16 mouse cellular contexts compared by ENCODE assay signal in genomic region chr10:63950867-63951266, GRCm38 (mm10). TPM values are rescaled to one million over a fixed set of nuclear protein-coding genes. Genes with fewer than 3 reads are reported as not detected.
DNase-seq lines count a peak whose midpoint lies in the region; ATAC-seq and TF ChIP-seq lines count a peak whose summit lies in the region.
"Had no signal": no experiment of that assay in that cellular context is flagged by ENCODE, and none has a peak within 500 bp of the region (broad histone marks: within the 10 kb centered on the region; RNA-seq: fewer than 3 reads in every experiment).

No protein-coding gene starts in this region.

- no peak overlapping the region for H3K27ac ChIP-seq in lung, embryonic 15.5 days
- H3K27ac ChIP-seq in kidney, adult 2 months (ENCODE audit: insufficient read depth, low read depth, low read length), result no peak overlapping the region
- H3K27ac ChIP-seq in stomach, postnatal 0 days (replicated peaks), result no peak overlapping the region
- no peak overlapping the region for H3K27ac ChIP-seq in intestine, postnatal 0 days (ENCODE audit: low read depth, low read length)
- H3K27ac ChIP-seq: liver, embryonic 14.5 days; neural tube, embryonic 13.5 days had no signal

- no peak overlapping the region for H3K4me3 ChIP-seq in lung, embryonic 15.5 days
- no peak overlapping the region for H3K4me3 ChIP-seq in kidney, adult 2 months (ENCODE audit: insufficient read depth, low read depth, low read length)
- H3K4me3 ChIP-seq in stomach, postnatal 0 days (ENCODE audit: low read depth, low read length), result no peak overlapping the region
- H3K4me3 ChIP-seq in intestine, postnatal 0 days (ENCODE audit: low read depth, low read length), result no peak overlapping the region
- H3K4me3 ChIP-seq: erythroblast, embryonic 14.5 days; neural tube, embryonic 13.5 days had no signal

- no peak for TF ChIP-seq POLR2A in kidney, adult 2 months (IDR thresholded peaks at IDR 0.05; ENCODE audit: low read depth, low read length)

- TF ChIP-seq EP300 in stomach, postnatal 0 days (optimal IDR thresholded peaks at IDR 0.05), result no peak

- WGBS in lung, embryonic 15.5 days, result 52% methylated on average over 8 of the region's 8 CpGs
- WGBS in kidney, adult 2 months, result 25% methylated on average over 8 of the region's 8 CpGs
- WGBS in stomach, postnatal 0 days, result 33% methylated on average over 8 of the region's 8 CpGs
- 48% methylated on average over 8 of the region's 8 CpGs for WGBS in intestine, postnatal 0 days

- no peaks in the 10 kb centered on the region for H3K36me3 ChIP-seq in lung, embryonic 15.5 days
- H3K36me3 ChIP-seq in kidney, adult 2 months (ENCODE audit: control insufficient read depth, insufficient read depth, low read length), result no peaks in the 10 kb centered on the region
- no peaks in the 10 kb centered on the region for H3K36me3 ChIP-seq in stomach, postnatal 0 days (ENCODE audit: control insufficient read depth, insufficient read depth, low read length)
- H3K36me3 ChIP-seq in intestine, postnatal 0 days (ENCODE audit: control insufficient read depth, insufficient read depth), result no peaks in the 10 kb centered on the region
- H3K36me3 ChIP-seq: neural tube, embryonic 13.5 days had no signal

- no peaks in the 10 kb centered on the region for H3K27me3 ChIP-seq in lung, embryonic 15.5 days
- H3K27me3 ChIP-seq in kidney, adult 2 months (replicated peaks; ENCODE audit: control insufficient read depth, insufficient read depth, low read length), result no peaks in the 10 kb centered on the region
- no peaks in the 10 kb centered on the region for H3K27me3 ChIP-seq in stomach, postnatal 0 days (ENCODE audit: control insufficient read depth, insufficient read depth, low read length)
- H3K27me3 ChIP-seq in intestine, postnatal 0 days (replicated peaks; ENCODE audit: control insufficient read depth, insufficient read depth, low read length), result no peaks in the 10 kb centered on the region
- H3K27me3 ChIP-seq: neural tube, embryonic 13.5 days had no signal

- H3K4me2 ChIP-seq in lung, embryonic 15.5 days, result no peak overlapping the region
- H3K4me2 ChIP-seq in stomach, postnatal 0 days (replicated peaks; ENCODE audit: low read depth), result no peak overlapping the region
- H3K4me2 ChIP-seq in intestine, postnatal 0 days (replicated peaks; ENCODE audit: low read depth), result no peak overlapping the region
- H3K4me2 ChIP-seq: neural tube, embryonic 13.5 days had no signal

- 0 out of 2 replicates have a peak, but pooled peaks have one; percentile 31 for ATAC-seq in lung, embryonic 15.5 days (ENCODE audit: borderline replicate concordance, extremely low read depth, low FRiP score, low TSS enrichment)
- ATAC-seq in stomach, postnatal 0 days (ENCODE audit: low FRiP score, low TSS enrichment), result peak; percentile 86
- ATAC-seq in intestine, postnatal 0 days, result no peak
- no peak for ATAC-seq in activated CD4-positive, CD25-positive, alpha-beta regulatory T cell, adult 4 months
- ATAC-seq: inflammation-experienced regulatory T-cells, adult 6 months had no signal

- no peaks in the 10 kb centered on the region for H3K4me1 ChIP-seq in lung, embryonic 15.5 days
- H3K4me1 ChIP-seq in kidney, adult 2 months (ENCODE audit: control insufficient read depth, insufficient read depth, low read length), result no peaks in the 10 kb centered on the region
- H3K4me1 ChIP-seq in stomach, postnatal 0 days (replicated peaks; ENCODE audit: control insufficient read depth, insufficient read depth), result no peaks in the 10 kb centered on the region
- H3K4me1 ChIP-seq in intestine, postnatal 0 days (replicated peaks; ENCODE audit: control insufficient read depth, insufficient read depth, low read length), result no peaks in the 10 kb centered on the region

- no peaks in the 10 kb centered on the region for H3K9me3 ChIP-seq in lung, embryonic 15.5 days
- H3K9me3 ChIP-seq in stomach, postnatal 0 days (ENCODE audit: control insufficient read depth, low read length), result no peaks in the 10 kb centered on the region
- H3K9me3 ChIP-seq in intestine, postnatal 0 days (ENCODE audit: control insufficient read depth), result no peaks in the 10 kb centered on the region
- H3K9me3 ChIP-seq: neural tube, embryonic 13.5 days had no signal

- no peak overlapping the region for H3K9ac ChIP-seq in lung, embryonic 15.5 days
- no peak overlapping the region for H3K9ac ChIP-seq in stomach, postnatal 0 days (ENCODE audit: low read length)
- no peak overlapping the region for H3K9ac ChIP-seq in intestine, postnatal 0 days (ENCODE audit: low read depth, low read length)
- H3K9ac ChIP-seq: liver, embryonic 14.5 days; neural tube, embryonic 13.5 days had no signal

- DNase-seq in adrenal gland, postnatal 10 days, result peak; percentile 2
- DNase-seq in adrenal gland, adult 18-20 months (ENCODE audit: low spot score in 2 of 2), result no peak
- DNase-seq in lung, adult 18-20 months, result no peak
- DNase-seq in kidney, adult 2 months, result peak; percentile 47
- DNase-seq in stomach, postnatal 0 days (ENCODE audit: low spot score), result peak; percentile 29
- DNase-seq: layer of hippocampus, postnatal 36 days; midbrain, embryonic 14.5 days had no signal

- no peak for TF ChIP-seq CTCF in kidney, adult 2 months (conservative IDR thresholded peaks at IDR 0.05; ENCODE audit: insufficient read depth, insufficient read length, low read depth, low read length)
- TF ChIP-seq CTCF in stomach, postnatal 0 days (IDR thresholded peaks at IDR 0.05; ENCODE audit: low read depth), result no peak
- TF ChIP-seq CTCF in intestine, postnatal 0 days (IDR thresholded peaks at IDR 0.05; ENCODE audit: low read depth), result no peak

RNA-seq across cellular contexts. Expression of gene Gm10118, which starts 23.6 kb away (rescaled TPM):
- total RNA-seq in adrenal gland, postnatal 10 days (2021), result not detected
- not detected for total RNA-seq in adrenal gland, adult 18-20 months (2021)
- 0.08 and 0.11 TPM in 2 replicates for polyA plus RNA-seq in lung, embryonic 15.5 days (2015; fragmentation: Nextera tagmentation; extraction: Ambion mirVana)
- polyA plus RNA-seq in kidney, adult 2 months (2012; rRNA removed), result not detected in 2 replicates
- 0.06 TPM in 2 replicates for polyA plus RNA-seq in stomach, postnatal 0 days (2015; fragmentation: Nextera tagmentation; extraction: Ambion mirVana)
- 0.08 and 0.18 TPM in 2 replicates for polyA plus RNA-seq in intestine, postnatal 0 days (2015; fragmentation: Nextera tagmentation; extraction: Ambion mirVana)
- polyA plus RNA-seq in activated CD4-positive, CD25-positive, alpha-beta regulatory T cell, adult 4 months (2017; shearing (Covaris generic)), result not detected
- total RNA-seq: common myeloid progenitor, adult 5-6 weeks; gastrocnemius, postnatal 4 days had no signal
- polyA plus RNA-seq: erythroblast, embryonic 14.5 days; inflammation-experienced regulatory T-cells, adult 6 months; liver, embryonic 14.5 days had no signal

Comparison
In these comparisons a context has a peak if more than half of its experiments do, and no peak if none do; other contexts are left out.
1. DNase-seq: peak in adrenal gland, postnatal 10 days (single experiment), kidney, adult 2 months (single experiment) and stomach, postnatal 0 days (single experiment); none in adrenal gland, adult 18-20 months (0 of 2) and lung, adult 18-20 months (0 of 2).
2. ATAC-seq: peak in lung, embryonic 15.5 days (single experiment) and stomach, postnatal 0 days (single experiment); none in intestine, postnatal 0 days (single experiment) and activated CD4-positive, CD25-positive, alpha-beta regulatory T cell, adult 4 months (single experiment).